Mouse (Mus musculus): ENCODE measurements around the gene Gmds. TPM values are rescaled to one million over a fixed set of nuclear protein-coding genes. Genes with fewer than 3 reads are reported as not detected.

The Gmds gene
- total RNA-seq (2017): 5.9 to 15.7 TPM (median 9.6 TPM) in 3 replicates

GRCm38 (mm10) chr13:32338513-32339365, at the start of gene Gmds:
Gene Gmds (minus strand): TSS chr13:32338740.
- ATAC-seq (replicated peaks; ENCODE audit: insufficient number of reproducible peaks, low FRiP score, low TSS enrichment, poor library complexity, severe bottlenecking): peak; percentile 88

GRCm38 (mm10) chr13:32385421-32386092, 47.0 kb upstream of the Gmds start:
- ATAC-seq (replicated peaks; ENCODE audit: insufficient number of reproducible peaks, low FRiP score, low TSS enrichment, poor library complexity, severe bottlenecking): no peak

- ATAC-seq (replicated peaks; ENCODE audit: insufficient number of reproducible peaks, low FRiP score, low TSS enrichment, poor library complexity, severe bottlenecking): no peak
Measured at GRCm38 (mm10) chr13:32382227-32383010, 43.9 kb upstream of the Gmds start.

GRCm38 (mm10) chr13:32378634-32379033, 40.1 kb upstream of the Gmds start:
- ATAC-seq (replicated peaks; ENCODE audit: insufficient number of reproducible peaks, low FRiP score, low TSS enrichment, poor library complexity, severe bottlenecking): no peak

GRCm38 (mm10) chr13:32372531-32372883, 34.0 kb upstream of the Gmds start:
- no peak for ATAC-seq (replicated peaks; ENCODE audit: insufficient number of reproducible peaks, low FRiP score, low TSS enrichment, poor library complexity, severe bottlenecking)

- no peak for ATAC-seq (replicated peaks; ENCODE audit: insufficient number of reproducible peaks, low FRiP score, low TSS enrichment, poor library complexity, severe bottlenecking)
Measured at GRCm38 (mm10) chr13:32371874-32372530, 33.5 kb upstream of the Gmds start.

GRCm38 (mm10) chr13:32370751-32371150, 32.2 kb upstream of the Gmds start:
- no peak for ATAC-seq (replicated peaks; ENCODE audit: insufficient number of reproducible peaks, low FRiP score, low TSS enrichment, poor library complexity, severe bottlenecking)

GRCm38 (mm10) chr13:32370135-32370534, 31.6 kb upstream of the Gmds start:
- no peak for ATAC-seq (replicated peaks; ENCODE audit: insufficient number of reproducible peaks, low FRiP score, low TSS enrichment, poor library complexity, severe bottlenecking)

GRCm38 (mm10) chr13:32337735-32338512, 616 bp downstream of the Gmds start:
- ATAC-seq (replicated peaks; ENCODE audit: insufficient number of reproducible peaks, low FRiP score, low TSS enrichment, poor library complexity, severe bottlenecking): peak; percentile 11; the same call in 1 of the 2 replicates

GRCm38 (mm10) chr13:32318309-32318708, 20.2 kb downstream of the Gmds start:
- no peak for ATAC-seq (replicated peaks; ENCODE audit: insufficient number of reproducible peaks, low FRiP score, low TSS enrichment, poor library complexity, severe bottlenecking)

- no peak for ATAC-seq (replicated peaks; ENCODE audit: insufficient number of reproducible peaks, low FRiP score, low TSS enrichment, poor library complexity, severe bottlenecking)
Measured at GRCm38 (mm10) chr13:32317354-32317753, 21.2 kb downstream of the Gmds start.

GRCm38 (mm10) chr13:32312663-32313062, 25.9 kb downstream of the Gmds start:
- 0 out of 2 replicates have a peak, but pooled peaks have one; percentile 61 for ATAC-seq (replicated peaks; ENCODE audit: insufficient number of reproducible peaks, low FRiP score, low TSS enrichment, poor library complexity, severe bottlenecking)

GRCm38 (mm10) chr13:32311476-32311875, 27.1 kb downstream of the Gmds start:
- no peak for ATAC-seq (replicated peaks; ENCODE audit: insufficient number of reproducible peaks, low FRiP score, low TSS enrichment, poor library complexity, severe bottlenecking)

- ATAC-seq (replicated peaks; ENCODE audit: insufficient number of reproducible peaks, low FRiP score, low TSS enrichment, poor library complexity, severe bottlenecking): no peak
Measured at GRCm38 (mm10) chr13:32298456-32298855, 40.1 kb downstream of the Gmds start.

GRCm38 (mm10) chr13:32297398-32297797, 41.1 kb downstream of the Gmds start:
- no peak for ATAC-seq (replicated peaks; ENCODE audit: insufficient number of reproducible peaks, low FRiP score, low TSS enrichment, poor library complexity, severe bottlenecking)

GRCm38 (mm10) chr13:32294416-32295195, 43.9 kb downstream of the Gmds start:
- ATAC-seq (replicated peaks; ENCODE audit: insufficient number of reproducible peaks, low FRiP score, low TSS enrichment, poor library complexity, severe bottlenecking): no peak

- ATAC-seq (replicated peaks; ENCODE audit: insufficient number of reproducible peaks, low FRiP score, low TSS enrichment, poor library complexity, severe bottlenecking): no peak
Measured at GRCm38 (mm10) chr13:32272937-32273496, 65.5 kb downstream of the Gmds start.

Data from monocyte, adult 5-6 weeks (primary cell).